Mouse (Mus musculus): ENCODE measurements around the gene Plagl2.

DNA sequence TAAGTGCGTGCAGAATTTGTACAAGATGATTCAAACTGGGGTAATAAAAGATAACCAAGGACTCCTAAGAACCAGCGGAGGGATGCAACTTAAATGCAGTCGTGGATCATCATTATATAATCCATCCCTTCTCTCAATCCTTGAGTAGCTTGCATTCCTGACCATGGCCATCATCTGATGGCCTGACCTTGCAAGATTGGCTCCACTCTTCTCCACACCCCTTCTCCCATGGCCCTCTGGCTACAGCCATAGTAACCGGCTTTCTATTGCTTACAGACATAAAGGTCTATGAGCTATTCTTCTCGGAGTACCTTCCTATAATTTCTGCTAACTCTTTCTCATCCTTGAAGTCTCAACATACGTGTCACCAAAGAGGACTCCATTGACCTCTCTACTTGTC lies 930 bp upstream of the Plagl2 start:
- TF ChIP-seq RCOR1 (conservative IDR thresholded peaks at IDR 0.05; ENCODE audit: low read depth, low read length) (no peak), ELF1 (IDR thresholded peaks at IDR 0.05; ENCODE audit: low read depth, low read length) (no peak), POLR2A (IDR thresholded peaks at IDR 0.05; ENCODE audit: low read depth, low read length) (no peak), UBTF (IDR thresholded peaks at IDR 0.05; ENCODE audit: low read depth, low read length) (no peak), SMC3 (IDR thresholded peaks at IDR 0.05; ENCODE audit: low read depth, low read length) (no peak), KAT2A (IDR thresholded peaks at IDR 0.05; ENCODE audit: insufficient replicate concordance, low read length) (no peak), E2F4 (IDR thresholded peaks at IDR 0.05; ENCODE audit: insufficient replicate concordance, low read depth, low read length) (no peak), CTCF (conservative IDR thresholded peaks at IDR 0.05 in 1 of 2, IDR thresholded peaks at IDR 0.05 in 1 of 2; ENCODE audit: low read depth in 2 of 2, low read length in 2 of 2) (no peak)
